Mouse (Mus musculus): ENCODE data around the gene Arhgap23.

Arhgap23 gene

DNA sequence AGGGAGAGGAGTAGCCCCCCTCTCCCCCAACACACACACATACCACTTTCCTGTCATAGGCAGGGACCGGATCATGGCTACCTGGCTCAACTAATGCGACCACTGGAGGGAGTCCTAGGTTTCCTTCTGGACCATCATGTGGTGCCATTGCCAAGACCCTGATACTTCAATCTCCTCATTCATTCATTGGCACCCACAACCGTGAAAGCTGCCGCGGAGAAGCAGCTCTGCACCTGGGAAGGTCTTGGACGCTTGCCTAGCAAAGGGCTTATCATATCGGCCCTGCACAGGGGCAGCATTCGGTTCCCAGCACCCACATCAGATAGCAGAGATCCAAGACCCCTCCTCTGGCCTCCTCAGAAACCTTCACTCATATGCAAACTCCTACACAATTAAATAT is 91.0 kb downstream of the Arhgap23 start:
- no peak for DNase-seq (ENCODE audit: low read depth)

DNA sequence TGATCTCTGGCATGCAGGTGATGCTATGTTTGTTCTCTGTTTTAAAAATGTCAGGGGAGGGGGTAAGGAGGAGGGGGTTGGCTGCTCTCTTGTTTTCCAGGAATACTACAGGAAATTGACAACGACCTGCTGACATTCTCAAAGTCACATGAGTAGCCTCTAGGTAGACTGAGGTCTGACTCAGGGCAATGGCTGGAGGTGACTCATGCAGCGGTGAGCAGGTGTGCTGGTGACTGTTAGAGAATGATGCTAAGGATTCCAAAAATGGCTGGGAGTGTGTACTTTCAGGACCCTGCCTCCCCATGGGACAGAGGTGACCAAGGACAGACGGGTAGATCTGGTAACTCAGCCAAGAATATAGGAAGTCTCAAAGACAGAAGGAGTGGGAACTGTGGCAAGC is 92.9 kb downstream of the Arhgap23 start:
- no peak for DNase-seq (ENCODE audit: low read depth)

DNA sequence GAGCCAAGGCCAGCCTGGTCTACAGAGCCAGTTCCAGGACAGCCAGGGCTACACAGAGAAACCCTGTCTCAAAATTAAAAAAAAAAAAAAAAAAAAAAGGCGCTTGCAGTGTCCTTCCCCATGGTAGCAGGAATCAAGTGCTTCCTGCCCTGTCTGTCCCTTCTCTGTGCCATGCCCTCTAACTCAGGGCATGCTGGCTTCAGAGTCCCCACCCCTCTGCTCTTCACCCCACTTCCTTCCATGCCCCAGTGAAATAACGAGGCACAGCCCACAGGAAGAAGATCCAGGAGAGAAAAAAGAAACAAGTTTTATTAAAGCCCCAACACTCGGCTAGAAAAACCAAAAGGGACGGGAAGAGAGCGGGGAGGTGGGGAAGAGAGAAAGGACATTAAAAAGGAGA is 93.7 kb downstream of the Arhgap23 start:
- no peak for DNase-seq (ENCODE audit: low read depth)

DNA sequence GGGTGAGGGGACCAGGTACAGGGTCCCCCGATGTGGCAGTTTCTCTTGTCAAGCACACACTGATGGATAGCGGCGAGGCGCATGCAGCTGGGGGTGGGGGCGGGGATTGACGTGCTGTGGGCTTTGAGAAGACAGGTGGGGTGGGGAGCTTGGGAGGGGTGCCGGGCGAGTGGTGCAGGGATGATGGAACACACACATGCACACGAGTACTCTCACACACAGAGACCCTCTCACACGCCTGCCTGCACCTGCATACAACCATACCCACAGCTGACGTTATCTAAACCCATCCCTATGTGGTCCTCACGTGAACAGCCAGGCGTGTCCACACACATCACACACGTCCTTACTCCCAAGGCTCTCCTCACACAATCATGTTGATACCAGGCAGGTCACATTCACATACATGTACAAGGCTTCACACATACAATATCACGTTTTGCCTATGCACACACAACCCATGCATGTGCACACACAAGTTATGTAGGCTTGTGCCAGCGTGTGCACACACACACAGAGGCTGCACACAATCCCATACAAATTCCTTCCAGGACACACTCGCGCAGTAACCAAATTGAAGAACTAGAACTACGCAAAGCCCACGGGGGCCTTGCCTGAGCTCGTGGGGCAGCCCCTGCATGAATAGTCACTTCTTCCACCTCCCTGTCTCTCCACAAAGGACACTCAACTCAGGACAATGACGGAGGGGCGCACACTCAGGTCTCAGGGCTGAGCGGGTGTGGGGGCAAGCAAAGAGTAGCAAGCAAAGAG is 94.6 kb downstream of the Arhgap23 start:
- DNase-seq (ENCODE audit: low read depth) = no peak

DNA sequence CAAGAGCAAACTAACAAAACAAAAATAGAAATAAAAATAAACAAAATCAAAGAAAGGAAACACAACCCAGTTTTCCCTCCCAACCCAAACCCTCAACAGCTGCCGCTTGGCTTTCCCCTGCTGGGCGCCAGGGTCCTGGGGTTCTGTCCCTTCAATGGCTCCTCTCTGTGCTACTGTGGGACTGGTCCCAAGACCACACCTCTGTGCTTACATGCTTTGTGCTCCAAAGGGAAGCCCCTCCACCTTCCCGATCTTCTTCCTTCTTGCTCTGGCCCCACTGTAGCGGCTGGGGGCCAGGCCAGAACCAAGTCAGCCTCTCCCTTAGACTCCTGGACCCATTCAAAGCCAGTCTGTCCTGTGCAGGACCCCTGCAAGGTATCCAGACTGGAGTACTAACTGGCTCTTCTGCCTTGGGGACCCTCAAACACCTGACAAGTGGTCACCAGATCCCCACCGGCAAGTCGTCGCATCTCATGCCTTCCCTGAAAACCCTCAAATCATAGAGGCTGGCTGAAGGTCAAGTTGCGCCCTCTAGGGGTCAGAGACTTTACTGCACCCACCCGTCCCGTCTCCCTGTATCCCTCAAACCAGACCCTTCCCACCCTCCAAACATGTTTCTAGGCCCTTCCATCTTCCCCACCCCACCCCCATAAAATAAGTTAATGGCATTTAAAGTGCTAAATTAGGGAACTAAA is 95.8 kb downstream of the Arhgap23 start:
- peak; percentile 54 for DNase-seq (ENCODE audit: low read depth)

DNA sequence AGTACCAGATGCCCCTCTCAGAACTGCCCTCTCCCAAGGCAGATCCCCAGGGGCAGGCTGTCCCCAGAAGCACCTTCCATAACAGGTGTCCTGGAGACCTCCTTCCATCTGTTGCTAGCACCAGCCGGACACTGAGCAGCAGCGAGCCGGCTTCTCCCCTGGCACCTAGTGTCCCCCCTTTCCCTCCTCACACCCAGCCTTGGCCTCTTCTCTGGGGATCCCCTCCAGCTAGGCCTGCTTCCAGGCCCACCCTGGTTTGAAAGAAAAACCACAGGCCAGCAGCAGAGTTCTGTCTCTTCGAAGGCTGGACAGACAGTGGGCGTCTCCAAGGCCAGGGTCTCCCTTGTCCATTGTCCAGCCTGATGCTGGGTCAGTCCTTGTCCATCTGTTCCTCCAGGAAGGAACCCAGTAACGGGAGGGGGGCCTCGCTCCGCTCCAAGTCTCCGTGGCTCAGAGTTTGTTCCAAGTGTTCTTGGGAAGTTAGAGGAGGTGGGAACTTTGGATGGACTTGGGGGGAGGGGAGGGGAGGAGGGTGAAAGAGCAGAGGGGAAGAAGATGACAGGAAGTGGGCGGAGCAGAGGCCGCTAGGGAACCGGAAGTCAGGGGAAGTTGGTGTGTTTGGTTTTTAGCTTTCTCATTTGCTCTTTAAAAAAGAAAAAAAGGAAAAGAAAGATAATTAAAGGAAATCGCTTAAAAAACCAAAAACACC is 96.5 kb downstream of the Arhgap23 start:
- no peak for DNase-seq (ENCODE audit: low read depth)

DNA sequence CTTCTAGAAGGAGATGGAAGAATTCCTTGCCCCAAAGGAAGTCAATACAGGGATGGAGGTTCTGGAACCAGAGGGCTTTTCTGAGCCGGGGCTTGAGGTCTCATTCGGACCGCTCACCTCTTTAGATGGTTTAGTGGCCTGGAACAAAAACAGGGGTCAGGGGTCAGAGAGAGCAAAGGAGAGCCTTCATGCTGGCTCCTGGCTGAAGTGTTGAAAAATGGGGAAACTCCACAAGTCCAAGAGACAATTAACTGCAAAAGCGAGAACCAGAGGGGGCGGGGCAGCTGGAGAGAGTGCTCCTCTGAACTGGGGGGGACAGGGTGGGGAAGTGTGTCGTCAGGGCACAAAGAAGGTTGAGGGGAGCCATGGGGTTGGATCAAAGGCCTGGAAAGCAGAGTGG is 97.2 kb downstream of the Arhgap23 start:
- DNase-seq (ENCODE audit: low read depth) = no peak

DNA sequence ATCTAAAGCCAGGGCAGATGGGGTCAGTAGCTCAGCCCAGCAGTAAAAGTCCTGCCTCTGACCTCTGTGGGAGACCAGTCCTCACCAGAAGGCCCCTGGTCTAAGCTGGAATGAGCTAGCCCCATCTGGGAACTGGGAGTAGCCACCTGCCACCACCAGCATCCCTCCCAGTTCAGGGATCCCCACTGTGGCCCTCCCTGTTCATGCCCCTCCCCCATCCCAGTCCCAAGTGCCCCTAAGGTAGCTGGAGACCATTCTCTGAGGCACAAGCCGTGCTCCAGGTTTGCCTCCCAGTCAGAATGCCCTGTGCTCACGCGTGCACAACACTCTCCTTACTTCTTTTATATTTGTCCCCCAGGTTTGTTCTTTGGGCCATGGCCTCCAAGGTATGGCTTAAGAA is 97.7 kb downstream of the Arhgap23 start:
- no peak for DNase-seq (ENCODE audit: low read depth)

DNA sequence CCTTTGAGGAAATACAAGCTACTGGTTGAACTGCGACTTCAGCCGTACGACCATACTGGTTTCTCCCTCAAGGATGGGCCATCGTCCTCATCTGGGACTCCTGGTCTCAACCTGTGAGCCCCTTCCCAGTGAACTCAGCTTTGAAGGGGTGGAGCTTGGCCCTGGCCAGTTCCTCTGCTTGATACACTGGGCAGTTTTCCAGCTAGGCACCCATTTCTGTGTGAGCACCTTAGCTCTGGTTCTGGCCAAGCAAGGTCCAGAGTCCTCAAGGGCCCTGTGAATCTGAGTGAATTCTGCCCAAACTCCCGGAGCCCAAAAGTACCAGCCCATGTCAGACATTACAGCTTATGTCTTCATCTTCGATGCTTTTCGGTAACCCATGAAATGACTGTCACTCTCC is 105.2 kb downstream of the Arhgap23 start:
- no peak for DNase-seq (ENCODE audit: low read depth)

DNA sequence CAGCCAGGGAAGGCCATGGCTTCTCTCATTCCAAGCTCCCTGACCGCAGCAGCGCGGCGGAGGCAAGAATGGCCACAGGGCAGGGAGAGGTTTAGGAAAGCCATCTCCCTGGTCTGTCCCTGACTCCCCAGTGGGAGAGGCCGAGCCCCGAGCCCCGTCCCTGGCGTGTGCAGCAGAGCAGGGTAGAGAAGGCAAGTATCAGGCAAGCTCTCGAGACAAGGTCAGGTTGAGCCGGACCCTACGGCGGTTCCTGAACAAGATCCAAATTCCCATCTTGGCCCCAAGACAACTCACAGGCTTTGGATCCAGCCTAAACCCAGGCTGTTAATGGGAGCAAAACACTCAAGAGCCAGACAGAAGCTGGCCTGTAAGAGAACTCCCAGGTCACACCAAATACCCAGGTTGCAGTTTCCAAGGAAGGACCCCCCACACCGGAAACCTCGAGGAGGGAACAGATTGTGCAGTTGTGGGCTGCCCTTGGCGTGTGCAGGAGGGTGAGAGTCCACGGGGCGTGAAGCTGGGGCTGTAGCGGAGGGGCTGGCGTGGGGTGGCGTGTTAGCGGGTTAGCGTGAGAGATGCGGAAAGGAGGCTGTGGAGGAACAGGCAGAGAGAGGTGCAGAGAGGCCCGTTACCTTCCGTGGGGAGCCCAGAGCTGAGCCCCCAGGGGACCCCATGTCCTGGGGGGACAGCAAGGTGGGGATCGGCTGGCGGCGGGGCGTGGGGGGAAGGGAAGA is 106.6 kb downstream of the Arhgap23 start:
- no peak for DNase-seq (ENCODE audit: low read depth)

DNA sequence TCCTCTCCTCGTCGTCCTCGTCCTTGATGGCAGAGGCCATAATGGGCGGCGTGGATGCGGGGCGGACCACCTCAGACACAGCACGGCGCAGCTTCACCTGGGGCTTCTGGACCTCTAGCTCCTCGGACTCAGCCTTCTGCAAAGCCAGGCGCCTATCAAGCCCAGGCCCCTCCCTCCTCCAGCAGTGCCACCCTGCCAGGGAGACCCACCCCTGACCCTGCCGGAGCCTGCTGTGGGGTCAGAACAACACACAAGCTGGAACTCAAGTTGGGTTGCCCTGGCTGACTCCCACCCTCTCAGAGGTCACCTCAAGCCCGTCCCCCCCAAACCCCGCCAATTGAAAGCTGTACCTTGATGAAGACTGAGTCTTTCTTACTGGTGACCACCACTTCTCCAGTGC is 107.8 kb downstream of the Arhgap23 start:
- DNase-seq (ENCODE audit: low read depth) = no peak

DNA sequence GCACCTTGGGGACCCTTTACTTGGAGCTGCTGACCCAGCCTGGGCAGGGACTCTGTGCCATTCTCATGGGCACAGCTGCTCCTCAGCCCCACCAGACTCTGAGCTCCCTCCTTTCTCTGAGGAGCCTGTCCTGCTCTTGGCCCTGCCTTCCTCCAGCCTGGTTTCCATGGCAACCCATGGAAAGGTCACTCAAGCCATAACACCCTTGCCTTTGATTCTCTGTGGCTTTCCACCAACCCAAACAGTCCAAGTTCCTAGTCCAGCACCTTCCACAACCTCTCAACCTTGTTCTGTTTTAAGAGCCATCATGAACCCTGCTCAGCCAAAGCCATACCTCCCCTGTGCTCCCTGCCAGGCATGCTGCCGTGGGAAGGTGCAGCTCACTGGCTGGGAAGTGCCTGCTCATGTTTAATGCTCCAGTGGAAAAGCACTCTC is 108.5 kb downstream of the Arhgap23 start:
- no peak for DNase-seq (ENCODE audit: low read depth)

DNA sequence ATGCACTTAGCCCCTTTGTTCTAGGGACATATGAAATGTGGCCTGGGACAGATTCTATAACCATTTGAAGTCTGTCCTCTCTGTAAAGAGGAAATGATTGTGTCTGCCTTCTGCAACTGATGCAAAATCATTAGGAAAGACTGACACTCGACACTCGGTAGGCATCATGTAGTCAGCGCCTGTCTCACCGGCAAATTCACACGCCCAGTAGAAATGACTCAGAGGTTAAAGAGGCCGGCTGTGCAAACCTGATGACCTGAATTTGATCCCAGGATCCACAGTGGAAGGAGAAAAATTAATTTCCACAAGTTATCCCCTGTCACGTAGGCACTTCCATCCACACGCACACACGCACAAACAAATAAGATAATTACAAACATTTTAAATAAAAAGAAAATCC is 109.0 kb downstream of the Arhgap23 start:
- no peak for DNase-seq (ENCODE audit: low read depth)

DNA sequence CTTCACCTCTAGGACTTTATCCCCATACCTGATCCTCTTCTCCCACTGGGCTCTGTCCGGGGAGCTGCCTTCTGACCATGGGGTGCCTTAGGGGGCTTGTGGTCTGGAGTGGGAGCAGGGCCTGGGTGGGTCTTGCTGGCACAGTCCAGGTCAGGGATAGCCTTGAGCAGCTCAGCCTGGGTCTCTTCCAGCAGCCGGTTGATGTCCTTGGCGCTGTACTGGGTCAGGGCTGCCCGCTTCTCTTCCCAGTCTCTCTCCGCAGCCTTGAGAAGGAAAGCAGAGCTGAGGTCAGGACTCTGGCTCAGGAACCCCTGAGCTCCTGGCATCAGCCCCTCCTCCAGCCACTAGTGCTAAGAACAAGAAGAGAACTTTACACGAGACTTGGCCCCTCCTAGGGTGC is 110.0 kb downstream of the Arhgap23 start:
- no peak for DNase-seq (ENCODE audit: low read depth)

DNA sequence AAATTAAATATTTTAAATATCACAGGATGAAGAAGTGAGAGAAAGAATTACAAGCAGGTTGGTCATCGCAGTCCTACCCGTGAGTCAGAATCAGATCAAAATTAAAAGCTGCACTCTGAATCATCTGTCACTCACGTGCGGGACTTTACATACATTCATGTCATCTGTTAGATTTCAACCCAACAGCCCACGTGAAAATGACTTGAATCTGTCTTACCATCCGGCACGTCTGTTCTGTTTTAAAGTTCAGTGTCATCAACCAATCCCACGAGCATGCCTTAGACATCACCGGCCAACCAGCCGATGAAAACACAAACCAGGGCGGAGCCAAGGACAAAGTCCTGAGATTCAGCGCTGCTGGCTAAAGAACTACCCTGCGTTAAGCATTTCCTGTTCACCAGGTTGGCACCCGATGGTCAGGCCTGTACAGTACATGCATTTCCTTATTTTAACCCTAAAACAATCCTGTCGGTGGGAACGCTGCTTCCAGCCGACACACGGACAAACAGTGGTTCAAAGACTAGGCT is 113.0 kb downstream of the Arhgap23 start:
- no peak for DNase-seq (ENCODE audit: low read depth)

DNA sequence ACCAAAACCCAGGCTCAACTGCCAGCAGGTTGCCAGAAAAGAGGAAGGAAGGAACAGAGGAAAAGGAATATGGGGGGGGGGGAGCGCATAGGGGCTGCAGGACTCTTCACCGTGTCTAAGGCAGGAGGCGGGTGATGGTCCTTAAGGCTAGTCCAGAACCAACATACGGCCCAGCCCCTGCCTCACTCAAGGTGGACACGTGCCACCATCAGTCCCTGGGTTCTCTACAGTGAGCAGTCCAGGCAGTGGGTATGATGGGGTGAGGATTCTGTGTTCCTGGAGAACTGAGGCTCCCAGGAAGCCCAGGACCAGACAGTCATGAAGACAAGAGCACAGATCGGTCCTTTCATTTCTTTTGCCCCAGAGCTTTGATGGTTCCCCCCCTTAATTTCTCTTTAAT is 114.7 kb downstream of the Arhgap23 start:
- DNase-seq (ENCODE audit: low read depth) = no peak

DNA sequence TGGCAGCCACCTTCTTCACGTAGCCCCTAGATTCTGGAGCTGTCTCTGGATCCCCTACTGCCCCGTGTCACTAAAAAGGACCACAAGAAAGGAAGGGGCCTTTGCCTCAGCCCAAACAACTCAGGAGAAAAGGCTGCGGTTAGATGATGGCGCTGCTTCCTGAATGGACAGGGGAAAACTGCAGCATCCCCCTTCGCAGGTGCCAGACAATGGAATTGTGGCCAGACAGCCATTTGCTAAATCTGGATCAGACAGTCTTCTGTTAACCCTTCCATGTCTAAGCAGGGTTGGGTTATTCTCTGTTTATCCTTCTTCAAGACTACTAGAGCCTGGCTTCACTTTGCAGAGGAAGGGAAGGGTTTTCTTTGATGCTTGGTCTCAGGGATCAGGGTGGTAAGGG is 115.6 kb downstream of the Arhgap23 start:
- no peak for DNase-seq (ENCODE audit: low read depth)

DNA sequence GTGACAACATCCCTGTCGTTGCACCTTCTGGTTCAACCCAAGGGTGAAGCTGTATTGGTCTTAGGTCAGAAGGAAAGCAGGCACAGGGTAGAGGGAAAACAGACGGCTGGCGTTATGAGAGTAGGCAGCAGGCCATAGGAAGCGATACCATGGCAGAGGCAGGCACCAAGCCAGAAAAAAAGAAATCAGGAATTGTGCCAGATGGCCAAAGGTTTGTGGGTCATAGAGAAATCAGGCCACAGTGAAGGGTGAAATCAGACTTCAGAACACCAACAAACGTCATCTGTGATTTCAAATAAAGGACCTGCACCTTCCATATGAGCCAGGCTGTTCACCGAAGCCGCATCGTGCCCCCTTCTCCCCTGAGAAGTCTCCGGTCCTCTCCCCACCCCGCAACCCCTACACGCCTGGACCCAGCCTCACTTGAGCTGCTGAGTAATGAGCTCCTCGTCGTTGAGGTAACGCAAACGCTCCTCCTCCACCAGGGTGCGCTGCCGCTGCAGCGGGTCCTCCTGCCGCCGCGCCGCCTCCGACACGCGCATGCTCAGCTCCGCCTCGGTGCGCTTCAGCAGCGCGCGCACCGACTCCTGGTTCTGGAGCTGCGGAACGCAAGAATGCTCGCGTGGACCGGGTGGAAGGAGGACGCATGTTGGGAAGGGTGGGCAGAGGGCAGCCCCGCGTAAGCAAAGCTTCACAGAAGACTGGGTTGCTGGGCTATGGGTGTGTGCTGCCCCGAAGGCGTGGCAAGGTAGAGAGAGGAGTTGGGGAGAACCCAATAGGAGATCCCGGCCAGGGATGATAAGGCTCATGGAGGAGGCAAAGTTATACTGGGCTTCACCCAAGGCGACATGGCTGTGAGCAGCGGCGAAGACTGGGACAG is 116.3 kb downstream of the Arhgap23 start:
- peak; percentile 83 for DNase-seq (ENCODE audit: low read depth)

DNA sequence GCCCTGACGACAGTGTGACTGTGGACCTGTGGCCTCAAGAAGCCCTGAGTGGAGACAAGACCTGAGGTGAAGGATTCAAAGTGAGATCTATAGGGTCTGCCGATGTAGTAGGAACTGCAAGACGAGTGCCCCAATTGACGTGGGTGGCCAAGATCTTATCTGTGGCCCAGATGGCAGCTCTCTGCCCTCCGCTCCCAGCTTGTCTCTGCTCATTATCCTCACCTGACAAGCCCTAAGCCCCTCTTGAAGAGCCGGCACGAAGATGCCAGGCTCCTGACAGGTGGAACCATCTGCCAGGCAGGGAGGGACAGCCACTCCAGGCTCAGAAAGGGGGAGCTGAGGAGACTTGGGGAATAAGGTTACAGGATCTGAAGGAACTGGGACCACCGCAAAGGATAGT is 117.0 kb downstream of the Arhgap23 start:
- DNase-seq (ENCODE audit: low read depth) = no peak

DNA sequence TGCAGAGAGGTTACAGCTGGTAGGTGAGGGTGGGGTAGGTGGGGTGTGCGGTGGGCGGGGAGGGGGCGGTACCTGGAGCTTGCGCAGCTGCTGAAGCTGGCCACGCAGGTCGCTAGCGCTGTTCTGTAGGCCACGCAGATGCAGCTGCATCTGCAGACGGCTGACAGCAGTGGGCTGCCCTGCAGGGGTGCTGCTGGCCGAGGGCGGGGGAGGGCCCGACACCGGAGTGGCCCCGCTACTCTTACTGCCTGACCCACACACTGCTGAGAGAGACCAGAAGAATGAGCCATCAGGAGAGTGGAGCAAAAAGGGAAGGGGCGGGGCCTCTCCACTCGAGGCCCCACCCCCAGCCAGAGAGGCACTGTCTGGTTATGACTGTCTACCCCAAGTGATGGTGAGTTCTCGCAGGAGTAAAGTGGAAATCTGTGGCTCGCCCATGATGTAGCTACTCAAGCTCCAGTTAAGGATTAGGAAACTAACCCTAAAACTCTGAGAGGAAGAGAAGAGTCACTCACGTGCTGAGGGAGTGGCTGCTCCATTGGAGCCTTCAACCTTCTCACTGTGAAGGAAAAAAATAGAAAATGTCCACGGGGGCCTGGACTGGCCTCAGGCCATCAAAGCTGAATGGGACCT is 117.7 kb downstream of the Arhgap23 start:
- peak; percentile 57 for DNase-seq (ENCODE audit: low read depth)

DNA sequence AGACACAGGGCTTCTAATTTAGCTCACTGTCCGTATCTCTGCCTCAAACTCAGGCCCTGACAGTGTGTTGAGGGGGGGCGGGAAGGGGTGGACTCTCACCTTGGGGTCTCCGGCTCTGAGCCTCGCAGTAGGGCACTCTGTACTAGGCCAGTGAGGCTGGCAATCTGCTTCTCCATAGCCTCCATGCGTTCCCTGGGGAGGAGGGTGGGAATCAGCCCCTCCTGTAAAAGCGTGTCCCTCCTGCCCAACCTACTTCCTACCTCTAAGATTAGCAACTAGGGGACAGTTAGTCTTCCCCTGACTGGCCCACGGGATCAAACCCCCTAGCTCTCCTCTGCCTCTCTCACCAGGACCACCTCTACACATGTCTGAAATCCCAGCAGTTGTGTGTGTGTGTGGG is 118.3 kb downstream of the Arhgap23 start:
- DNase-seq (ENCODE audit: low read depth) = no peak

Measured in c-Kit-positive CD71-negative TER-119-negative erythroid progenitor cells, embryonic 14.5 days (primary cell).